Mouse (Mus musculus): Measurements from ENCODE around the gene Gm17949. TPM values are rescaled to one million over a fixed set of nuclear protein-coding genes. Genes with fewer than 3 reads are reported as not detected.
A peak's percentile ranks its signal among the peaks of the same experiment; 100 is the strongest.
"Not testable (repeated sequence)": the region's sequence is repeated elsewhere in the genome, so short reads cannot be mapped to it uniquely, and the experiment has no call there.

Gene Gm17949
- total RNA-seq, 2 experiments from 2014 or later, result 0.50 TPM; not detected in 1

DNA sequence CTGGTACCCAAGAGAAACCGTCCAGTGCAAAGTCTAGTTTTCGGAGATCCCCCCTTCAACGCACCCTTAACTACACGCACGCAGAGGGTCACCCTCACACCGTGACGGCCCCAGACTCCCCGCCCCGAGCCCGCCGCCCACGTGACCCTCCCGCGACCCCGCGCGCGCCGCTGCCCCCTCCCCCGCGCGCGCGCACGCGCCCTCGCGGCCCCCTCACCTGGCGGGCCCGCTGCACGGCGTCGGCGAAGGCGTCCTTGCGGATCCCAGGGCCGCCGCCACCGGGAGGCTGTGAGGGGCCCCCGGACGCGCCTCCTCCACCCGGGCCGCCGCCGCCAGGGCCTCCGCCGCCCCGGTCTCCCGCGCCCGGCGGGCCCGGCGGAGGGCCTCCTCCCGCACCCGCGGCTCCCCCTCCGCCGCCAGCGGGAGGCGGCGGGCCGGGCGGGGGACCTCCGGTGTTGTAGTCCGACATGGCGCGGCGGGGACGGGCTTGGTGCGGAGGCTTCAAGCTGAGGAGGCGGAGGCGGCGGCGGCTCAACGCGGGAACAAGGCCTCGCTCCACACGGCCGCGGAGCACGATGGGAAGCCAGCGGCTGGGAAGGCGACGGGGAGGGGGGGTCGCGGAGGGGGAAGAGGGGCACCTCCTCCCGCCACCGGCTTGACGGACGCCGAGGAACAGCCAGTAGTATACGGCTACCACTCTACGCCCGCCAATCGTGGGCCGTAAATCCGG, 19.8 kb downstream of the Gm17949 start, which contains the start of gene Khsrp:
Gene Khsrp (minus strand): TSS at position 592 of the 730 bp plus-strand sequence.
- intact Hi-C loops (cut with DNase I), result loop anchor here (1.0 kb wide), 1 partner anchor 28 kb away; the partner anchor contains the start of genes Crb3 and Slc25a23
- DNase-seq (ENCODE audit: low spot score in 2 of 2), result peak in 1 of 2 experiments; percentile 28

- DNase-seq (ENCODE audit: low spot score in 2 of 2), result peak; percentile 100
- intact Hi-C loops (cut with DNase I), result loop anchor here (1.0 kb wide), 1 partner anchor 27 kb away; the partner anchor contains the start of genes Crb3 and Slc25a23
Observed at GRCm38 (mm10) chr17:57031661-57032420, 20.6 kb downstream of the Gm17949 start.

- intact Hi-C loops (cut with DNase I), result no loop called here
- DNase-seq (ENCODE audit: low spot score in 2 of 2), result no peak
Observed at GRCm38 (mm10) chr17:57032854-57033253, 21.6 kb downstream of the Gm17949 start.

GRCm38 (mm10) chr17:57038978-57039377, 27.7 kb downstream of the Gm17949 start:
- DNase-seq (ENCODE audit: low spot score in 2 of 2), result no peak

GRCm38 (mm10) chr17:57041554-57041953, 30.3 kb downstream of the Gm17949 start, which contains the start of gene Slc25a41:
Gene Slc25a41 (minus strand): TSS chr17:57041654.
- DNase-seq (ENCODE audit: low spot score in 2 of 2), result no peak
- intact Hi-C loops (cut with DNase I), result no loop called here

More at GRCm38 (mm10) chr17:57038978-57039377, 27.7 kb downstream of the Gm17949 start:
- intact Hi-C loops (cut with DNase I), result no loop called here

DNA sequence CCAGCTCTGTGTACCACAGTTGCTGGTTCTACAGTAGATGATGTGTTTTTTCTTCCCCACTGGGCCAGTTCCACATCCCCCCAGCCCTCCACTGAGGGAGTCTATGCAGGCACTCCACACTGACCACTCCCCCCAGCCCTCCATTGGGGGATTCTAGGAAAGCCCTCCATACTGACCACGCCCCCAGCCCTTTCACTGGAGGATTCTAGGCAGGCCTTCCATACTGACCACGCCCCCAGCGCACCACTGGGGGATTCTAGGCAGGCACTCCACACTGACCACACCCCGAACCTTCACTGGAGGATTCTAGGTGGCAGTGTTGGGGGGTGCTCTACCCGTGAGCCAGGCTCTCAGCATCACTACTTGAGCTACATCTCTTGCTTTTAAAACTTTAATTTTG, 36.1 kb downstream of the Gm17949 start:
- no peak for DNase-seq (ENCODE audit: low spot score in 2 of 2)
- intact Hi-C loops (cut with DNase I), result no loop called here

GRCm38 (mm10) chr17:57048816-57049215, 37.5 kb downstream of the Gm17949 start:
- DNase-seq (ENCODE audit: low spot score in 2 of 2), result no peak
- intact Hi-C loops (cut with DNase I), result no loop called here

DNA sequence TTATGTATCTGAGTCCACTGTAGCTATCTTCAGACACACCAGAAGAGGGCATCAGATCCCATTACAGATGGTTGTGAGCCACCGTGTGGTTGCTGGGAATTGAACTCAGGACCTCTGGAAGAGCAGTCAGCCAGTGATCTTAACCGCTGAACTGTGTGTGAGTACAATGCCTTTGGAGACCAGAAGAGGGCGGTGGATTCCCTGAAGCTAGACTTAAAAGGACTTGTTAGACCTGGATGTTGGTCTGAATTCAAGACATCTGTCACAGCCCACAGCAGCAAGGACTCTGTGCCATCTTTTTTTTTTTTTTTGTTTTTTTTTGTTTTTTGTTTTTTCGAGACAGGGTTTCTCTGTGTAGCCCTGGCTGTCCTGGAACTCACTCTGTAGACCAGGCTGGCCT, 40.4 kb downstream of the Gm17949 start:
- intact Hi-C loops (cut with DNase I); DNase-seq (ENCODE audit: low spot score in 2 of 2): not testable (repeated sequence)

DNA sequence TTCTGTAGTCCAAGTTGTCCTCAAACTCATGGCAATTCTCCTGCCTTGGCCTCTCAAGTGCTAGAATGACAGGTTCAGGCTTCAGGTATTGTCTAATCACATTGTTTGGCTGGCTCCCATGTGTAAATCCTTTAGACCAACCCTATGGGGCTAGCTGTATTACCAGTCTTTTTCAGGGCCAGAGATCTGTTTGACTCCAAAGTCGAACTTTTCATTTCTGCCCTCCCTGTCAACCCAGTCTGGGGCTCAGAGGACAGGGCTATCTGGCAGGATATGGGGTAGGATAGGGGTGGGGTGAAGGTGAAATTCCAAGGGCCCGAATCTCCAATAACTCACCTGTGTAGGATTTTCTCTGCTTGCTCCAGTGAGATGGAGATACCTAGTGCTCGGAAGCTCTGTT, 45.0 kb downstream of the Gm17949 start:
- intact Hi-C loops (cut with DNase I), result no loop called here
- no peak for DNase-seq (ENCODE audit: low spot score in 2 of 2)

DNA sequence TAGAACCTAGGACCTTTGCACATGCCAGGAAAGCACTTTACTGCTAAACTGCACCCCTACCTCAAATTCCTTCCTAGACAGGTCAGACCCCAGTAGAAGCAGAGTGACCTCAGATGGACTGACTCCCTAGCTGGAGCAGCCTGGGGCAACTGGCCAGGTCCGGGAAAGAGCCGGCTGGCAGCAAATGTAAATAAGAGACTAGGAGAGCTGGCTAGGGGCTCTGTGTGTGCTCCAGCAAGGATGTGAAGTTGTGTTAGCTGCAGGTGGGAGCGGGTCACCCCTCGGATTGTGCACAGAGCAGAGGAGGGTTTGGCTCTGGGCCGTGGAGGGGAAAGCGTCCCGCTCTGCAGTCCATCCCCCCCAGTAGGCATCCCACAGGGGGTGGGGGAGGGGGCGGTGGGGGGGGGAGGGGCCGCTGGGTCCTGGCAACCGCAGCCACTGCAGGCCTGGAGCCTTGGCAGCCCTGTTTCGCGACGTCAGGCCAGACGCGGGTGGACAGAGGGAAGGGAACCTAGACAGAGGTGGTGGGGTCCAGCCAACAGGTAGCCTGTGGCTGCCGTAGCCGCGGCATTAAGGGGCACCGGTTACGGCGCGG, 47.7 kb downstream of the Gm17949 start, which contains the start of gene Crb3:
Gene Crb3 (plus strand): TSS at position 215 of the 595 bp plus-strand sequence.
- intact Hi-C loops (cut with DNase I), result loop anchor here (1.0 kb wide), 2 partner anchors 28 to 48 kb away; partner anchors contain the start of genes Gm17949, Gtf2f1 and Khsrp
- DNase-seq (ENCODE audit: low spot score in 2 of 2), result peak in 1 of 2 experiments; percentile 29

DNA sequence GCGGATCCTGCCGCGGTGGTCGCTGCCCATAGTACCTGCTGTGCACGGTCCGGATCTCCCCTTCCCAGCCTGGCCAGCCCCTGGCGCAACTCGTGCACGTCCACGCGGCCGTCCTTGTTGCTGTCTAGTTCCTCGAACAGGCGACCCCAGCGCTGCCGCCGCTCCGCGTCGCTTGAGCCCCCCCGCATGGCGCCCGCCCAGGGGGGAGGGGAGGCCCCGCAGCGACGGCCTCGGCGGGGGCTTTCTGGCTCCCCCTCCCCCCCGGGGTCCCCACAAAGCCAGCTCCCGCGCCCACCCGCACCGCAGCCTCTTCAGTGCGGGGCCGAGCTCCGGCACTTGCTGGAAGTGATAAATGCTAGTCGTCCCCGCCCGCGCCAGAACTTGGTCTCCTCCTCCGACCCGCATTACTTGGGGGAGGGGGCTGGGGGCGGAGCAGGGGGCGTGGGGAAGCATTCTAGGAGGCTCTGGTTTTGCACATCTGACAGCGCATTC, 48.3 kb downstream of the Gm17949 start, which contains the start of gene Slc25a23:
Gene Slc25a23 (minus strand): TSS at position 378 of the 492 bp plus-strand sequence.
- intact Hi-C loops (cut with DNase I), result loop anchor here (1.0 kb wide), 2 partner anchors 28 to 48 kb away; partner anchors contain the start of genes Gm17949, Gtf2f1 and Khsrp
- DNase-seq (ENCODE audit: low spot score in 2 of 2), result peak; percentile 78 to 79

DNA sequence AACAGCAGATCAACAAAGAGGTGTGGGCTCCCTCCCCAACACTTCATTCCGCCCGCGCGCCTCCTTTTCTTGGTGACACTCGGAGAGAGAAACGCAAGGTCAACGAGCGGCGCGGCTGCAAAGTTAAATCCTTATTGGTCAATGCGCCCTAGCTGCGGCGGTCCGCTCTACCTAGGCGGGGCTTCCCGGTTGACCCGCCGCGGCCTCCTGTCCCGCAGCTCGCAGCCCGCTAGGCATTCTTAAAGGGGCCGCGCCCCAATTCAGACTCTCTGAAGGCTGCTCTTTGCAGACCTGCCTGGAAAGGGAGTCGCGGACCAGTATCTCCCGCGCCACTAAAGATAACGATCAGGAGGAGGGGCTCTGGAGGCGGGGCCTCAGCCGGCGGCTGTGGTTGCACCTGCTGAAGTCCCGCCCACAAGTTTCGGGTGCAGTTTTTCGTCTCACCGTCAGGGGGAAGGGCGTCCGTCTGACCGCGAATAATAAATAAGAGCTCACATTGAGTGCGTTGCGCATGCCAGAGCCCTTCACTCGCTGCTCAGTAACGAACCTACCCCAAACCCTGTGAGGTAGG, 49.0 kb downstream of the Gm17949 start:
- intact Hi-C loops (cut with DNase I), result loop anchor here (1.0 kb wide), 2 partner anchors 27 to 107 kb away; partner anchors contain the start of gene Tubb4a
- DNase-seq (ENCODE audit: low spot score in 2 of 2), result peak; percentile 96 to 98

GRCm38 (mm10) chr17:57061069-57061468, 49.8 kb downstream of the Gm17949 start:
- intact Hi-C loops (cut with DNase I), result no loop called here
- DNase-seq (ENCODE audit: low spot score in 2 of 2), result no peak

GRCm38 (mm10) chr17:57062011-57062521, 50.8 kb downstream of the Gm17949 start:
- intact Hi-C loops (cut with DNase I), result no loop called here
- no peak for DNase-seq (ENCODE audit: low spot score in 2 of 2)

DNA sequence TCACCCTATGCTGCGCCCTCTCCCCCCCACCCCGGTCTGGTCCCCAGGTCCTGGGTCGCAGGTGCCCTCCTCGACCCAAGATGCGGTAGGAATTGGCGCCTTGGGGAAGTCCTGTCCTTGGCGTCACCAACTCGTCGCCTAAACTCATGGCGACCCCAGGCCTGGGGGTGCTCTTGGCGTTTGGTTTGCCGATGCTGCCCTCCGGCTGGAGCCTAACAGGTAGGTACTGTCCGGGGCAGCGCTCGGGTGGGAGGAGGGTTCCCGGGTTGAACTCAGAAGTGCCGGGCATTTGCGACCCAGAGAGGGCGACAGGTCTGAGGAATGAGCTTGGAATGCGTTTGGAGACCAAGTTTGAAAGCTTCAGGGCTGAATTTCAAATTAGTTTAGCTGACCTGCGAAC, 51.3 kb downstream of the Gm17949 start:
- intact Hi-C loops (cut with DNase I), result no loop called here
- DNase-seq (ENCODE audit: low spot score in 2 of 2), result no peak

DNA sequence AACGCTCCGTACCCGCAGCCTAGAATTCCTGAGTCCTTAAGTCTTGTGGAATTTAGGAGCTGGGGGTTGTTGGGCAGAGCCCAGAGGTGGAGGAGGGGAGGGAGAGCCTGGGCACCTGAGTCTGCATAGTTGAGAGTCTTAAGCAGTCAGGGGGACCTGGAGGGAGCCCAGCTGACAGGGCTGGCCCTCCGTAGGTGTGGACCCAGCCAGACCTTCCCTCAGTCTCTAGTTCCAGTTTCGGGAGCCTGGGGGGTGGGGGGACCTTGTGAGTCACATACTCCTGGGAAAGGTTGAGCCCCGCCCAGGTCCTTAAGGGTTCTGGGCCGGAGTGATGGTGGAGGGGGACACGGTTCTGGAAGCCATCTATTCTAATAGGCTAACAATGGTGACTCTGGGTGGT, 51.8 kb downstream of the Gm17949 start:
- intact Hi-C loops (cut with DNase I), result no loop called here
- DNase-seq (ENCODE audit: low spot score in 2 of 2), result no peak

DNA sequence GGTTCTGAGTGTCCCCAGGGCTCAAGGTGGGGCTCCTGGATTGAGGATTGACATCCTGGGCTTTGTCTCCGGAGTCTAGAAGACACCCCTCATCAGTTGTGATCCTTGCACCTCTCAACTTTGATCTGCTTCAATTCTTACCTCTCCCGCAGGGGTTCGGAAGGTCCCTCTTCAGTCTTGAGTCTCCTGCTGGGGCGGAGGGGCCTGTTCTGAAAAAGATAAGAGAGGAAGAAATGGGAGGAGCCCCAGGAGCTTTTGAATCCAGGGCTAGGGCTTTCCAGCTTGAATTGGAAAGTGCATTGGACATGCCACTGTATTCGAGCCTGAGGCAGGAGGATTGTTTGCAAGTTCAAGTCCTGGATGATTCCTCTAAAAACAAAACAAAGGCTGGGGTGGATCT, 55.6 kb downstream of the Gm17949 start:
- no peak for DNase-seq (ENCODE audit: low spot score in 2 of 2)
- intact Hi-C loops (cut with DNase I), result no loop called here

- DNase-seq (ENCODE audit: low spot score in 2 of 2), result no peak
- intact Hi-C loops (cut with DNase I), result no loop called here
Observed at GRCm38 (mm10) chr17:57070272-57070671, 59.0 kb downstream of the Gm17949 start.

DNA sequence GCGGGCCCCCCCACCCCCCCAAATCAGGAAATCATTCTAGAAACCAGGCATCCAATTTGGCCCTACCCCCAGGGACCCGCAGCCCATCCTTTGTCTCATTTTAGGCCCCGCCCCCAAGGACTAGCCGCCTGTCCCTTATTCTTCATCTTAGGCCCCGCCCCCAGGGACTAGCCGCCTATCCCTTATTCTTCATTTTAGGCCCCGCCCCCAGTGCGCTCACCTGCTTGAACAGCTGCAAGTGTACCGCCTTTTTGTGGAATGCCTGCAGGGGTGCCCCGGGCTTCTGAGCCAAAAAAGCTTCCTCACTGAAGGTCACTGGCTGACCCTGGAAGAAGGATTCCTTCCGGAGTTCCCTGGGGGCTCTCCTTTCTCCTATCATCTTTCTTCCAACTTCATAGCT, 59.4 kb downstream of the Gm17949 start:
- no peak for DNase-seq (ENCODE audit: low spot score in 2 of 2)
- intact Hi-C loops (cut with DNase I), result no loop called here
